Mouse (Mus musculus): ENCODE data around the gene Atg7. TPM values are rescaled to one million over a fixed set of nuclear protein-coding genes. Genes with fewer than 3 reads are reported as not detected.

Atg7 gene
- polyA plus RNA-seq, 1 experiment from 2014 or later, result 25.5 TPM

- ChIA-PET CTCF (interaction anchor here (1.1 kb wide), 1 partner anchor 124 kb away, joined by 3 read pairs; no protein-coding TSS in a partner anchor), POLR2A (no interaction called here)
- ATAC-seq (no peak), DNase-seq (ENCODE audit: low read depth, low spot score) (no peak)
- in situ Hi-C loops (cut with MboI; ENCODE audit: low pct_unique_long_range_greater_than_20kb), result no loop called here
- H3K27me3 ChIP-seq, result no peaks in the 10 kb centered on the region
- TF ChIP-seq CTCF (IDR thresholded peaks at IDR 0.05), result no peak
These were observed 205.9 kb downstream of the Atg7 start for GRCm38 (mm10) chr6:114848761-114849160.

- ATAC-seq, result no peak
- ChIA-PET CTCF (interaction anchor here (1.1 kb wide), 1 partner anchor 125 kb away, joined by 3 read pairs; no protein-coding TSS in a partner anchor), POLR2A (no interaction called here)
- TF ChIP-seq CTCF (IDR thresholded peaks at IDR 0.05), result no peak
- H3K27me3 ChIP-seq, result no peaks in the 10 kb centered on the region
- in situ Hi-C loops (cut with MboI; ENCODE audit: low pct_unique_long_range_greater_than_20kb), result no loop called here
- no peak for DNase-seq (ENCODE audit: low read depth, low spot score)
These were observed 206.9 kb downstream of the Atg7 start for GRCm38 (mm10) chr6:114849787-114850186.

GRCm38 (mm10) chr6:114851688-114852087, 208.8 kb downstream of the Atg7 start:
- ChIA-PET POLR2A (no interaction called here), CTCF (interaction anchor here (1.0 to 1.3 kb wide), 4 partner anchors 8 to 30 kb away, joined by 3 read pairs; no protein-coding TSS in a partner anchor)
- no peak for ATAC-seq
- TF ChIP-seq CTCF (IDR thresholded peaks at IDR 0.05), result no peak
- no peak for DNase-seq (ENCODE audit: low read depth, low spot score)
- no peaks in the 10 kb centered on the region for H3K27me3 ChIP-seq
- in situ Hi-C loops (cut with MboI; ENCODE audit: low pct_unique_long_range_greater_than_20kb), result no loop called here

GRCm38 (mm10) chr6:114852739-114853138, 209.8 kb downstream of the Atg7 start:
- CTCF ChIA-PET, result no interaction called here
- POLR2A ChIA-PET, result interaction anchor here (1.0 kb wide), 1 partner anchor 22 kb away, joined by 3 read pairs; no protein-coding TSS in a partner anchor
- in situ Hi-C loops (cut with MboI; ENCODE audit: low pct_unique_long_range_greater_than_20kb), result no loop called here
- no peak for TF ChIP-seq CTCF (IDR thresholded peaks at IDR 0.05)
- ATAC-seq (no peak), DNase-seq (ENCODE audit: low read depth, low spot score) (no peak)
- H3K27me3 ChIP-seq, result no peaks in the 10 kb centered on the region

GRCm38 (mm10) chr6:114854368-114854767, 211.5 kb downstream of the Atg7 start:
- ChIA-PET POLR2A (no interaction called here), CTCF (no interaction called here)
- TF ChIP-seq CTCF (IDR thresholded peaks at IDR 0.05), result no peak
- in situ Hi-C loops (cut with MboI; ENCODE audit: low pct_unique_long_range_greater_than_20kb), result no loop called here
- no peaks in the 10 kb centered on the region for H3K27me3 ChIP-seq
- DNase-seq (ENCODE audit: low read depth, low spot score) (no peak), ATAC-seq (no peak)

- POLR2A ChIA-PET, result no interaction called here
- ATAC-seq, result no peak
- no peaks in the 10 kb centered on the region for H3K27me3 ChIP-seq
- DNase-seq (ENCODE audit: low read depth, low spot score), result no peak
- CTCF ChIA-PET, result interaction anchor here (0.6 to 1.1 kb wide), 2 partner anchors 35 to 119 kb away, joined by 3 read pairs; no protein-coding TSS in a partner anchor
- no peak for TF ChIP-seq CTCF (IDR thresholded peaks at IDR 0.05)
- in situ Hi-C loops (cut with MboI; ENCODE audit: low pct_unique_long_range_greater_than_20kb), result no loop called here
These were observed 212.7 kb downstream of the Atg7 start for GRCm38 (mm10) chr6:114855644-114856043.

GRCm38 (mm10) chr6:114856501-114856900, 213.6 kb downstream of the Atg7 start:
- CTCF ChIA-PET, result interaction anchor here (1.1 kb wide), 1 partner anchor 118 kb away, joined by 3 read pairs; no protein-coding TSS in a partner anchor
- H3K27me3 ChIP-seq, result no peaks in the 10 kb centered on the region
- in situ Hi-C loops (cut with MboI; ENCODE audit: low pct_unique_long_range_greater_than_20kb), result no loop called here
- TF ChIP-seq CTCF (IDR thresholded peaks at IDR 0.05), result no peak
- ATAC-seq (no peak), DNase-seq (ENCODE audit: low read depth, low spot score) (no peak)
- POLR2A ChIA-PET, result no interaction called here

GRCm38 (mm10) chr6:114857996-114858721, 215.3 kb downstream of the Atg7 start:
- no peak for DNase-seq (ENCODE audit: low read depth, low spot score)
- in situ Hi-C loops (cut with MboI; ENCODE audit: low pct_unique_long_range_greater_than_20kb), result no loop called here
- ChIA-PET CTCF (interaction anchor here (1.1 kb wide), 1 partner anchor 25 kb away, joined by 3 read pairs; no protein-coding TSS in a partner anchor), POLR2A (interaction anchor here (0.6 kb wide), 1 partner anchor 19 kb away, joined by 5 read pairs; no protein-coding TSS in a partner anchor)
- H3K27me3 ChIP-seq, result no peaks in the 10 kb centered on the region
- ATAC-seq, result no peak
- no peak for TF ChIP-seq CTCF (IDR thresholded peaks at IDR 0.05)

GRCm38 (mm10) chr6:114858722-114859053, 215.8 kb downstream of the Atg7 start:
- DNase-seq (ENCODE audit: low read depth, low spot score), result no peak
- ATAC-seq, result no peak
- no peaks in the 10 kb centered on the region for H3K27me3 ChIP-seq
- POLR2A ChIA-PET, result no interaction called here
- CTCF ChIA-PET, result no interaction called here
- in situ Hi-C loops (cut with MboI; ENCODE audit: low pct_unique_long_range_greater_than_20kb), result no loop called here
- no peak for TF ChIP-seq CTCF (IDR thresholded peaks at IDR 0.05)

- no peak for DNase-seq (ENCODE audit: low read depth, low spot score)
These were observed 218.0 kb downstream of the Atg7 start for GRCm38 (mm10) chr6:114860677-114861568.

GRCm38 (mm10) chr6:114861591-114861990, 218.7 kb downstream of the Atg7 start:
- no peak for DNase-seq (ENCODE audit: low read depth, low spot score)
- in situ Hi-C loops (cut with MboI; ENCODE audit: low pct_unique_long_range_greater_than_20kb), result no loop called here
- POLR2A ChIA-PET, result no interaction called here

More at GRCm38 (mm10) chr6:114860677-114861568, 218.0 kb downstream of the Atg7 start:
- ATAC-seq, result no peak
- POLR2A ChIA-PET, result no interaction called here
- H3K27me3 ChIP-seq, result no peaks in the 10 kb centered on the region
- in situ Hi-C loops (cut with MboI; ENCODE audit: low pct_unique_long_range_greater_than_20kb), result no loop called here
- TF ChIP-seq CTCF (IDR thresholded peaks at IDR 0.05), result no peak
- CTCF ChIA-PET, result interaction anchor here (0.9 kb wide), 1 partner anchor 10 kb away, joined by 3 read pairs; no protein-coding TSS in a partner anchor

More at GRCm38 (mm10) chr6:114861591-114861990, 218.7 kb downstream of the Atg7 start:
- no peaks in the 10 kb centered on the region for H3K27me3 ChIP-seq
- TF ChIP-seq CTCF (IDR thresholded peaks at IDR 0.05), result no peak
- CTCF ChIA-PET, result no interaction called here
- no peak for ATAC-seq

Measured in Patski (cell line).